Mouse (Mus musculus) hindbrain, postnatal 0 days (tissue): ENCODE results near the gene Ano4. TPM values are rescaled to one million over a fixed set of nuclear protein-coding genes. Genes with fewer than 3 reads are reported as not detected.
A peak's percentile ranks its signal among the peaks of the same experiment; 100 is the strongest.

Experiments used
- ATAC-seq: fragments of 200-750 bp; cut with Nextera tagmentation; 2 replicates; pipeline ENCODE4 v1.8.0; 2017; ENCODE audit warnings: mild to moderate bottlenecking, moderate TSS enrichment, moderate library complexity
- DNase-seq: peaks from one replicate; pipeline ENCODE4 v3.0.0-alpha.2; 2015; ENCODE audit warnings: low spot score
- H3K27ac ChIP-seq: fragments of 300-500 bp; sonication (generic); 2 replicates; pipeline ENCODE4 v1.5.1; 2014; ENCODE audit warnings: mild to moderate bottlenecking
- H3K27me3 ChIP-seq: fragments of 300-500 bp; sonication (generic); 2 replicates; pipeline ENCODE4 v1.6.1; 2014; ENCODE audit warnings: low read length, mixed read lengths; ENCODE audit not compliant: insufficient read depth
- H3K36me3 ChIP-seq: fragments of 300-500 bp; sonication (generic); 2 replicates; pipeline ENCODE4 v1.6.1; 2014; ENCODE audit warnings: low read length, mixed read lengths; ENCODE audit not compliant: insufficient read depth
- H3K4me1 ChIP-seq: fragments of 300-500 bp; sonication (generic); 2 replicates; pipeline ENCODE4 v1.6.1; 2014; ENCODE audit warnings: antibody characterized with exemption, low read length, mixed read lengths; ENCODE audit not compliant: insufficient read depth
- H3K4me2 ChIP-seq: fragments of 300-500 bp; sonication (generic); 2 replicates; pipeline ENCODE4 v1.6.1; 2014; ENCODE audit warnings: low read depth, mild to moderate bottlenecking, low read length, moderate library complexity, mixed read lengths
- H3K4me3 ChIP-seq: fragments of 300-500 bp; sonication (generic); 2 replicates; pipeline ENCODE4 v1.5.1; 2014; ENCODE audit warnings: low read length
- H3K9ac ChIP-seq: fragments of 300-500 bp; sonication (generic); replicated peaks from 2 replicates; pipeline ENCODE4 v1.6.1; 2014; ENCODE audit warnings: mild to moderate bottlenecking, low read length, moderate library complexity, mixed read lengths
- H3K9me3 ChIP-seq: fragments of 300-500 bp; sonication (generic); 2 replicates; pipeline ENCODE4 v1.6.1; 2016; ENCODE audit warnings: low read length, mixed read lengths
- CTCF ChIP-seq: IDR thresholded peaks from 2 replicates; pipeline ENCODE4 v1.5.1; 2016; ENCODE audit warnings: antibody characterized with exemption, control low read depth, low read depth
- WGBS: fragments of 180-500 bp; shearing (Covaris S2); extraction: QIAGEN DNeasy Blood & Tissue Kit; methylation state at CpG from one replicate; pipeline ENCODE4 v1.1.7; 2014; 5-methylcytosine and 5-hydroxymethylcytosine counted together
- polyA plus RNA-seq: library from polyadenylated mRNA; unstranded; fragments of >200 nt; fragmentation: Nextera tagmentation; extraction: Ambion mirVana; gene quantifications from 2 replicates; pipeline ENCODE4 v1.2.1, GENCODE M21; 2015
- total RNA-seq: library from RNA; depleted of rRNA; stranded (reverse); fragments of >200 nt; gene quantifications from 2 replicates; pipeline ENCODE4 v1.2.3, GENCODE M21; 2014

The Ano4 gene
- total and polyA plus RNA-seq, 2 experiments from 2014 or later = 7.0 to 11.4 TPM

- ATAC-seq (peak; percentile 82), DNase-seq (peak; percentile 68)
- Histone ChIP-seq H3K27me3 (no peaks in the 10 kb centered on the region), H3K4me3 (peak overlapping the region; percentile 58), H3K27ac (peak overlapping the region; percentile 82), H3K4me1 (0 out of 2 replicates have a peak, but pooled peaks cover 3% of the 10 kb centered on the region), H3K9ac (peak overlapping the region; percentile 63), H3K4me2 (peak overlapping the region; percentile 80), H3K36me3 (no peaks in the 10 kb centered on the region), H3K9me3 (no peaks in the 10 kb centered on the region)
- 3% methylated on average over 16 of the region's 16 CpGs for WGBS
- no peak for TF ChIP-seq CTCF
Measured at GRCm38 (mm10) chr10:89257457-89258381, 86.8 kb downstream of the Ano4 start.

- H3K4me1 ChIP-seq = 0 out of 2 replicates have a peak, but pooled peaks cover 3% of the 10 kb centered on the region
- no peaks in the 10 kb centered on the region for H3K9me3 ChIP-seq
- TF ChIP-seq CTCF = no peak
- H3K27ac ChIP-seq = peak overlapping the region; percentile 82
- peak overlapping the region; percentile 63 for H3K9ac ChIP-seq
- 2% methylated on average over 17 of the region's 17 CpGs for WGBS
- ATAC-seq (peak; percentile 71), DNase-seq (peak; percentile 57)
- H3K36me3 ChIP-seq = no peaks in the 10 kb centered on the region
- peak overlapping the region; percentile 58 for H3K4me3 ChIP-seq
- peak overlapping the region; percentile 80 for H3K4me2 ChIP-seq
- no peaks in the 10 kb centered on the region for H3K27me3 ChIP-seq
Measured at GRCm38 (mm10) chr10:89256762-89257456, 87.7 kb downstream of the Ano4 start.

GRCm38 (mm10) chr10:89254765-89255164 is 89.8 kb downstream of the Ano4 start:
- Histone ChIP-seq H3K4me2 (peak overlapping the region; percentile 34), H3K9ac (no peak overlapping the region), H3K27me3 (no peaks in the 10 kb centered on the region), H3K27ac (no peak overlapping the region), H3K4me3 (no peak overlapping the region), H3K9me3 (no peaks in the 10 kb centered on the region), H3K36me3 (no peaks in the 10 kb centered on the region), H3K4me1 (0 out of 2 replicates have a peak, but pooled peaks cover 3% of the 10 kb centered on the region)
- WGBS = 19% methylated on average over 5 of the region's 5 CpGs
- ATAC-seq = peak; percentile 52
- no peak for TF ChIP-seq CTCF
- DNase-seq = peak; percentile 62

- Histone ChIP-seq H3K4me2 (no peak overlapping the region), H3K36me3 (no peaks in the 10 kb centered on the region), H3K4me3 (no peak overlapping the region), H3K4me1 (0 out of 2 replicates have a peak, but pooled peaks cover 3% of the 10 kb centered on the region), H3K27ac (no peak overlapping the region), H3K9me3 (no peaks in the 10 kb centered on the region), H3K9ac (no peak overlapping the region), H3K27me3 (no peaks in the 10 kb centered on the region)
- 63% methylated on average over 3 of the region's 3 CpGs for WGBS
- no peak for ATAC-seq
- DNase-seq = no peak
- no peak for TF ChIP-seq CTCF
Measured at GRCm38 (mm10) chr10:89253799-89254198, 90.8 kb downstream of the Ano4 start.

GRCm38 (mm10) chr10:89252636-89253035 is 91.9 kb downstream of the Ano4 start:
- no peak overlapping the region for H3K9ac ChIP-seq
- ATAC-seq (no peak), DNase-seq (no peak)
- no peaks in the 10 kb centered on the region for H3K4me1 ChIP-seq
- no peaks in the 10 kb centered on the region for H3K9me3 ChIP-seq
- H3K27me3 ChIP-seq = no peaks in the 10 kb centered on the region
- no peak overlapping the region for H3K4me2 ChIP-seq
- H3K27ac ChIP-seq = no peak overlapping the region
- H3K4me3 ChIP-seq = no peak overlapping the region
- no peak for TF ChIP-seq CTCF
- 71% methylated on average over 5 of the region's 5 CpGs for WGBS
- H3K36me3 ChIP-seq = no peaks in the 10 kb centered on the region

GRCm38 (mm10) chr10:89243808-89244207 is 100.8 kb downstream of the Ano4 start:
- ATAC-seq (no peak), DNase-seq (no peak)
- no peak overlapping the region for H3K4me3 ChIP-seq
- H3K4me2 ChIP-seq = no peak overlapping the region
- no peak for TF ChIP-seq CTCF
- no peak overlapping the region for H3K9ac ChIP-seq
- 76% methylated on average over 1 of the region's 1 CpGs for WGBS
- H3K36me3 ChIP-seq = no peaks in the 10 kb centered on the region
- no peaks in the 10 kb centered on the region for H3K4me1 ChIP-seq
- H3K27ac ChIP-seq = no peak overlapping the region
- no peaks in the 10 kb centered on the region for H3K9me3 ChIP-seq
- no peaks in the 10 kb centered on the region for H3K27me3 ChIP-seq
